Mouse (Mus musculus): ENCODE measurements around the gene Gm20425. TPM values are rescaled to one million over a fixed set of nuclear protein-coding genes. Genes with fewer than 3 reads are reported as not detected.
"Not testable (repeated sequence)": the region's sequence is repeated elsewhere in the genome, so short reads cannot be mapped to it uniquely, and the experiment has no call there.

The Gm20425 gene
- total RNA-seq, 1 experiment from 2014 or later: not detected

DNA sequence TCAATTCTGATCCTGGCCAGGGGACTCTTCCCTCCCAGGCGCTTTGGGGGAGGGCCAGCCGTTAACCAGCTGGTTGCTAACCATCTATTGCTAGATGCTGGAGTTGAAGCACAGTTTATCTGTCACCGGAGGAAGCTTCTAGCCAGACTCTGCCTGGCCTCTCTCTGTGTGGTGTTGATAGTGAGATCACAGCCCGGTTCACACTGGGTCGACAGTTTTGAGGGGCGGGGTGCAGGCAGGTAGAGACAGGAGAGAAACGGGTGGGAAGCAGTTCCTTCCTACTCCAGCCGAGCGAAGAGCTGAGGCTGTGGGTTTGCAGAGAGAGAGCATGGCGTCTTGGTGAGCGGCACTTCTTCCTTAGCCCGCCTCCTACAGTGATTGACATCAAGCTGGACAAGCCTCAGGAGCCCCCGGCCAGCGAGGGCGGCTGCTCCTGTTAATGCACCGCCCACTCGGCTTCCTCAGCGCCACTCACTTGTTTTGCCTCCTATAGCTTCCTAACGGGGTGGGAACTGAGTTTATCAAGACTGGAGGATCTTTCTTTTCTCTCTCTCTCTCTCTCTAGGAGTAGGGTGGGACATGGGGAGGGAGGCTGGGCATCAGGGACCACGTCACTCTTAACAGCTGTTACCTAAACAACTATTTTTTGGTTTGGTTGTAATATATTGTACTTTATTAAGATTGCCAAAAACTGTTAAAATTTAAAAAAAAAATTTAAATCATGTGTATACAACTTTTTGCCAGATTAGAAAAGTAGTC, 49.1 kb downstream of the Gm20425 start:
- peak; percentile 96 to 99 for ATAC-seq (replicated peaks in 1 of 2; ENCODE audit: insufficient read depth in 1 of 2, low FRiP score in 2 of 2, low TSS enrichment in 1 of 2, low read depth in 1 of 2, poor library complexity in 2 of 2, severe bottlenecking in 2 of 2)

DNA sequence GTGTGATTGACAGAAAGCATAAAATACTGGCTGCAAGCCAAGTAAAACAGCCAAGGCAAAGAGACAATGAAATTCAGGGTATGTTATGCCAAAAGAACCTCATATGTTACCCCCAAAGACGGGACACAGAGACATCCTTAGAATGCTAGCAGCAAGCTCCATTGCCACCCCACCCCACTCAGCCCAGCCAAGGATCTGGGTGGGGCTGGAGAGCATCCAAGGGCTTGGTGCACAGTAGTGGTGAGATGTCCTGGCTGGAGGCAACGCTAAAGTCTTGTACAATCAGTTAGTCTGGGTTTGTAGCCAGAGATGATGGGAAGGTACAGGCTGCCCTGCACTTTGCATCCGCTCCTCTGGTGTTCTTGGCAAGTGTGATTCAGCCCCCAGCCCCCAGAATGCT, 49.8 kb downstream of the Gm20425 start:
- ATAC-seq (replicated peaks in 1 of 2; ENCODE audit: insufficient read depth in 1 of 2, low FRiP score in 2 of 2, low TSS enrichment in 1 of 2, low read depth in 1 of 2, poor library complexity in 2 of 2, severe bottlenecking in 2 of 2): peak in 1 of 2 experiments; percentile 4; a peak in 1 of 4 replicates

DNA sequence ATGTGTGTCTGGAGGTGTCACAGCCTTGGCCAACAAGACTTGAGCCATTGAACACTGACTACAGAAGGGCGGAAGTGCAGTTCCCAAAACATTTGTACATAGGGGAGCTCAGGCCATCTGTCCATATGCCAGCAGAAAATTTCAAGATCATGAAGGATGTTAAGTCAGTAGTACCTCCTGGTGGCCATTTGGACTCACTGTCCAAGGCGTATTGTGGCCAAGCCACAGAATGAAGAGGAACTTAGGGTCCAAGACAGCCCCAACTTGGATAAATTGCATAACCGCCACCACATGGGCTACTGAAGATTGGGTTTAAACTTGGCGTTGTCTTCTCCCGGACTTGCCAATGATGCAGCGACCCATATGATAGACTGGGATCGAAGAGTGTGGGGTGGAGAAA, 54.4 kb downstream of the Gm20425 start:
- ATAC-seq (replicated peaks in 1 of 2; ENCODE audit: insufficient read depth in 1 of 2, low FRiP score in 2 of 2, low TSS enrichment in 1 of 2, low read depth in 1 of 2, poor library complexity in 2 of 2, severe bottlenecking in 2 of 2): no peak

DNA sequence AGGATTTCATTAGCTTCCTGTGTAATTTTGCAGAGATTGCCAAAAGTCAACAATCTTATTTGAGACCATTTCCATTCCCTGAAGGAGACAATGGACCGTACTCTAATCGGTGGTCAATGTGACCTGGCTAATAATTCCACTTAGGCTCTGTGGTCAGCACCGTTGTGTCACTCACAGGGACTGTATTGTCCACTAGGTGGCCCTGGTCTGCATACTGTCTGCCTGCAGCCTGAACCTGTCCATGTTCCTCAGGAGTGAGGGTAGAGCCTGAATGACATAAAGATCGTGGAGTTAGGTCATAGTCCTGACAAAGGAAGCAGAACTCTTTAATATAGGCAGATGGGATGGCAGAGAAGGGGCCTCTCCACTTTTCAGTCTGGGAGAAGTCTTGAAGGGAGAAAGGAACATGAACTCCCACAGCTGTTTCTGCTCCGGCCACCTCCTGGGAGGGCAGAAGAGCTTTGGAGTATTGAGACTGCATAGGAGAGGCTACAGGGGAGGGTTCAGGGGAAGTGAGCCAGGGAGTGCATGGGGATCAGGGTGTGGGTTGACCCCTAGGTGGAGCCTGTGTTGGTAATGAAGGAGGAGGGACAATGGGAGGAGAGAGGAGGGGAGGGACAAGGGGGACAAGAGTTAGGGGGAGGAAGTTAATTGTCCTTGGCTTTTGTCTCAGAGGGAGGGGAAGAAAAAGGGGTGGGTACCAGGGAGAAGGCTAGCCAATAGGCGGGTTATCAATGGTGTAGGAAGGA, 55.2 kb downstream of the Gm20425 start:
- ATAC-seq (replicated peaks in 1 of 2; ENCODE audit: insufficient read depth in 1 of 2, low FRiP score in 2 of 2, low TSS enrichment in 1 of 2, low read depth in 1 of 2, poor library complexity in 2 of 2, severe bottlenecking in 2 of 2): peak; percentile 29 to 53; a peak in 2 of 4 replicates

DNA sequence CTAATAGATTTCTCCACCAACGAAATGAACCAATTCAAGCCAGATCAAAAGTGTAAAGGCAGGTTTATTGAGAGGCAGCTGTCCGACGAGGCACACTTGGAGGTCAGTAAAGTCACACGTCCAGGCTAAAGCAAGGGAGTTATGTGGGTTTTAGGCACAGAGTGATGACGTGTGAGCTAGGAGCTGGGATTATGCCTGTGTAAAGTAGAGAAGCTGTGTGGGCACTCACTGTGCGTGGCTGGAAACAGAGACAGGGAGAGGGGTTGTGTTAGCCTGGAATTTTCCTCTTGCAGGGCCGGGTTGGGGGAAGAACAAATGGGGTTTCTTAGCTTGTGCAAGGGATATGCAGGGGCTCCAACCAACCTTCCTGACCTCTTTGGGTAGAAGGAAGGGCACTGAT, 61.3 kb downstream of the Gm20425 start:
- no peak for ATAC-seq (replicated peaks in 1 of 2; ENCODE audit: insufficient read depth in 1 of 2, low FRiP score in 2 of 2, low TSS enrichment in 1 of 2, low read depth in 1 of 2, poor library complexity in 2 of 2, severe bottlenecking in 2 of 2)

DNA sequence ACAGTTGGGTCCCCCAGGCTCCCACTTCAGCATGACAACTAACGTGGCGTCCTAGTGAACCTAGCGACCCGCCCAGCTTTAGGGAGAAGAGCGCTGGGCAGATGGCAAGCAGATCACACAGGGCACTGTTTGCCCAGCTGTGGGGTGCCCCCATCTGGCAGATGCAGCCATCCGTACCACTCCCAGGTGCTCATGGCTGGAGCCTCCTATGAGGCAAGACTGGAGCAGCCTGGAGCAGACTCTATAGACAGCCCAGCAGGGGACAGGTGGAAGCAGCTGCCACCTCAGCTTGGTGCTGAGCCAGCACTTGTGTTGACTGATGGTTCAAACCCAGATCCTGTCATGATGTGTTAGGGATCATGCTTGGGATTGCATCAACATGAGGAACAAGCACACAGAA, 62.1 kb downstream of the Gm20425 start:
- no peak for ATAC-seq (replicated peaks in 1 of 2; ENCODE audit: insufficient read depth in 1 of 2, low FRiP score in 2 of 2, low TSS enrichment in 1 of 2, low read depth in 1 of 2, poor library complexity in 2 of 2, severe bottlenecking in 2 of 2)

DNA sequence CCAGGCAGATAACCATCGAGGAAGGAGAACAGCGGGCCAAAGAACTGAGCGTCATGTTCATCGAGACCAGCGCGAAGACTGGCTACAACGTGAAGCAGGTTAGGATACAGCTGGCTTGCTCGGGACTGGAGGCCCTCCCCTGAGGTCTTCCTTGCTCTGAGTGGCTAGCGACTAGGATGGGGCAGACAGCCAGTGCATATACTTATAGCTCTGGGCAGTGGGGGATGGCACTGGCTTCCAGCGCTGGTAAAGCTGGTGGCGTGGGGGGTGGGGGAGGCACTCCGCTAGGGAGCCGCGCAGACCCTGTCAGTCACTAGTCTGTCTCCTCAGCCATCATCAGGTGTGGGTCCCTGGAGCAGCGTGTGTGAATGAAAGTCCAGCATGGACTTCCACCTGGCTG, 66.3 kb downstream of the Gm20425 start:
- ATAC-seq (replicated peaks in 1 of 2; ENCODE audit: insufficient read depth in 1 of 2, low FRiP score in 2 of 2, low TSS enrichment in 1 of 2, low read depth in 1 of 2, poor library complexity in 2 of 2, severe bottlenecking in 2 of 2): no peak

DNA sequence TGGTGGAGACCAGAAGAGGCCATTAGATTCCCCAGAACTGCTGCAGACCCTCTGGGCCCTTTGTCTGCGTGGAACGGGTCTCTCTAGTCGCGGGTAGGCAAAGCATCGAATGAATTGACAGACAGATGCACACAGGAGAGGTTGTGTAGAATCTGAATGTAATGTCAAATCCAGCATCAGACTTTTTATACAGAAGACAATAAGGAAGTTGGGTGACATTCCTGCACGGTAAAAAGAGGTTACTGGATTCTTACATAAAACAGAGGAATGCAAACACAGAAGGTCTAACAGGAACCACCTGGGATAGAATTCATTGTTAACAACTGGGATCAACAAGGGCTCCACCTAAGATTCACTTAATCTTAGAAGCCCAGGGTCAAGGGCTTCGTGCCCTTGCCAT, 74.9 kb downstream of the Gm20425 start:
- not testable (repeated sequence) for ATAC-seq (replicated peaks in 1 of 2; ENCODE audit: insufficient read depth in 1 of 2, low FRiP score in 2 of 2, low TSS enrichment in 1 of 2, low read depth in 1 of 2, poor library complexity in 2 of 2, severe bottlenecking in 2 of 2)

DNA sequence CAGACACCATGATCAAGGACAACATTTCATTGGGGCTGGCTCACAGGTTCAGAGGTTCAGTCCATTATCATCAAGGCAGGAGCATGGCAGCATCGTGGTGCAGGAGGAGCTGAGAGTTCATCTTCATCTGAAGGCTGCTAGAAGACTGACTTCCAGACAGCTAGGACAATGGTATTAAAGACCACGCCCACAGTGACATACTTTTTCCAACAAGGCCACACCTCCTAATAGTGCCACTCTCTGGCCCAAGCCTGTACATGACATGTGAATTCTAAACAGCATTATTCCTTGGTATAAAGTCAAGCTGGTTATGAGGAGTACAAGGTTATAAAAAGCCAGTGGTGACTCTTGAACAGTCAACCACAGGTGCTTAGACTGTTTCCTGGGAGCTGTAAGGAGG, 75.5 kb downstream of the Gm20425 start:
- ATAC-seq (replicated peaks in 1 of 2; ENCODE audit: insufficient read depth in 1 of 2, low FRiP score in 2 of 2, low TSS enrichment in 1 of 2, low read depth in 1 of 2, poor library complexity in 2 of 2, severe bottlenecking in 2 of 2): no peak

DNA sequence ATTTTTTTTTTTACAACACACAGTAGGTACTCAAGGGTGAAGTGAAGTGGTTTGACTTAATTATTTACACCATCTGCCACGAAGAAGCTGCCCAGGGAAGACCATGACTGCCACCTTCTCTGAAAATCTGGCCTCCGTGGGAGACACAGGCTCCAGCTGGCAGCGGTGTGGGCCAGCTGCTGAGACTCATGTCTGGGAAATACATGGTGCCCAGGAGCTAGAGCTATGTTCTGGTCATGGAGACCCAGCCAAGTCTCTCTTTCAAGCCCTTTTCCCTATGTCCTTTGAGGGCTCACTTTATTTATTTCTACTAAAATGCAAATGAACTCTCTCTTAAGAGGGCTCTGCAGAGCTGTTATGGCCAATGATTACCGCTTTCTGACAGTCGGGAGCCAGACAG, 76.8 kb downstream of the Gm20425 start:
- ATAC-seq (replicated peaks in 1 of 2; ENCODE audit: insufficient read depth in 1 of 2, low FRiP score in 2 of 2, low TSS enrichment in 1 of 2, low read depth in 1 of 2, poor library complexity in 2 of 2, severe bottlenecking in 2 of 2): no peak

DNA sequence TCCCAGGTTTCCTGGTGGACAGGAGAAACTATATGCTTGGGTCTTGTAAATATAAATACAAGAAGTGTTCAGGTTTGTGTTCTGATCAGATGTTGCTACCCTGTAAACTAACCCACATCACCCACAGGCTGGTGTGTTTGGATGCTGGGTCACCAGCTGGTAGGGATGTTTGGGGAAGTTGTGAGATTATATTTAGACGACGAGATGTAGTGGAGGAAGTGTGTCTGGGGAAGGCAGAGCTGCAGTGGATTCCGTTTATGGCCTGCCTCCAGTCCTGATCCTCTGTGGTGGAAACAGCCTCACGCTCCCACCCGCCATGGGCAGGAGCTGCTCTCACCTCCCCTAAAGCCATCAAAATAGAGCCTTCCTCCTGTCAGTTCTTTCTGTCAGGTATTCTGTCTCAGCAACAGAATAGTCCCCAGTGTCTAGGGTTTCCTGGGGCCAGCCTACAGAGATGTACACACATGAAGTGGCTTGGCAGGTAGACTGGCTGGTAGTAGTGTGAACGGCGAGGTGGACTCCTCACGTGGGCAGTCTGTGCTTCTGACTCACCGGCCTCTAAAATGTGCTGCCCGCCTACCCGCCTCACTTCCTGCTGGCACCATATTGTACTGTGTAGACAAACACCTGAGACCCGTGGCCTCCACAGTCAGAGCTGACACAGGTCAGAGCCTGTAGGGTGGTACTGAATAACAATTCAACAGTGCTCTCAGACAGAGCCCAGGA, 80.9 kb downstream of the Gm20425 start:
- ATAC-seq (replicated peaks in 1 of 2; ENCODE audit: insufficient read depth in 1 of 2, low FRiP score in 2 of 2, low TSS enrichment in 1 of 2, low read depth in 1 of 2, poor library complexity in 2 of 2, severe bottlenecking in 2 of 2): peak; percentile 89 to 95

DNA sequence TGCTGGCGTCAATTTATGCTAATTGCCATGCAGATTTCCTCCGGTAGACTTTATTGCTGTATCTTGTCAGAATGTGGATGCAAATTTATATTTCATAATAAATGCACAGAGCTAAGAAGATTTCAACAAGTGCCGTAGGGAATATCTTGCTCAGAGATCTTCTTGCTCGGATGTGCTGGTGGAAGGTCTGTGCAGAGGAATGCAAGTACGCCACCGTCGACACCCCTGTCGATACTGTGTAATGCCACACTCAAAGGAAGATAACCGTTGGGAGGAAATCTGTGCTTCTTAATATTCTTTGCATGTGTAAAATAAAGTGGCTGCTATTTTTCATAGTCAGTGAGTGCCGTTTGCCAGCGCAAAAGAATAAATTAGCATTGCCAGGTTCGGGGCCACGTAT, 83.0 kb downstream of the Gm20425 start:
- no peak for ATAC-seq (replicated peaks in 1 of 2; ENCODE audit: insufficient read depth in 1 of 2, low FRiP score in 2 of 2, low TSS enrichment in 1 of 2, low read depth in 1 of 2, poor library complexity in 2 of 2, severe bottlenecking in 2 of 2)

DNA sequence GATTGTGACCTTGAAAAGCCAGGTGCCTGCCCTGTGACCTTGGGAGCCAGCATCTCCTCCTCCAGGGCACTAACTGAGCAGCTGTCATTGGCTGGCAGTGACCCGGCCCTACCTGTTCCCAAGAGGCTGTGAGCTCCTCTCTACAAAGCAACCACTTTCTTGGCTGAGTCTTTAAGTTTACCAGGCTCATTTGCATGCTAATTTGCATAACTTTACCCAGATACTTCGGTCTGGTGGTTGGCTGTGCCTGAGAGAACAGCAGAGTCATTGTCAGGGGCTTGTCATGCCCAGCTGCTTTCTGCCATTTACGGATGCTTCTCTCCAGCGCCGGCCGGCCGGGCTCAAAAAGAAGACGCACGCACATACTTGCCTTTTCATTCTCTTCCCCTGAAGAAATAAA, 83.4 kb downstream of the Gm20425 start:
- peak; percentile 63 to 73 for ATAC-seq (replicated peaks in 1 of 2; ENCODE audit: insufficient read depth in 1 of 2, low FRiP score in 2 of 2, low TSS enrichment in 1 of 2, low read depth in 1 of 2, poor library complexity in 2 of 2, severe bottlenecking in 2 of 2)

DNA sequence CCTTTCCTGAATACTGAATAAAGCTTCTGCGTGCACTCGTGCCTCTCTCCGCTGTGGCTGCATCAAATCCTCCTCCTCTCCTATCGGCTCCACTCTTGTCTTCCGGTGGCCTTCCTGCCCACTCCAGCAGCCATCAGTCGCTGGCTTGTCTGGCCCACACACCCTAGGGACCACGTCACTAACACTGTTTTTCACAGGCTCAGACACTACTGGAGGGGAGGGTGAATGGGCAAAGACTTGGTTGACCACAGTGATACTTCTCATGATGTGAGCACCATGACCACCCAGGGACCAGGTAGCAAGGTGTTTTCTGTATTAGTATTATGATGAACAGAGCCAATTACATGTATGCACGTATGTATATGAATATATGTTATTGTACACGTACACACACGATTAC, 83.8 kb downstream of the Gm20425 start:
- ATAC-seq (replicated peaks in 1 of 2; ENCODE audit: insufficient read depth in 1 of 2, low FRiP score in 2 of 2, low TSS enrichment in 1 of 2, low read depth in 1 of 2, poor library complexity in 2 of 2, severe bottlenecking in 2 of 2): no peak

DNA sequence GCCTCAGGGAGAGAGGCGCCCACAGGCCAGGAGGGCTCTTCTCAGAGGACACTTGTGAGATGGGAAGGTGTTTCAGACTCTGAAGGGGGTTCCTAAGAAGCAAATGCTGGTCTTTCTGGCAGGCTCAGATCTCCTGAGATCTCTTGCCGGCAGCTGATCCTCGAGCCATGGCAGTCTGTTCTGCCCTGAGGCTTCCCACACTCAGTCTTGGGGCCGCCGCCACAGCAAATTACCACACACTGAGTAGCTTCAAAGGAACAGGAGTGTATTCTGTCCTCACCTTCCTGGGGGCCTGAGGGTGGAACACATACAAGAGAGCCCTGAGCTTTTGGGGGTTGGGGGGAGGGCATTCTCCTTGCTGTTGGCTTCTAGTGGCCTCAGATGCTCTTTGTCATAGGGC, 84.8 kb downstream of the Gm20425 start:
- no peak for ATAC-seq (replicated peaks in 1 of 2; ENCODE audit: insufficient read depth in 1 of 2, low FRiP score in 2 of 2, low TSS enrichment in 1 of 2, low read depth in 1 of 2, poor library complexity in 2 of 2, severe bottlenecking in 2 of 2)

DNA sequence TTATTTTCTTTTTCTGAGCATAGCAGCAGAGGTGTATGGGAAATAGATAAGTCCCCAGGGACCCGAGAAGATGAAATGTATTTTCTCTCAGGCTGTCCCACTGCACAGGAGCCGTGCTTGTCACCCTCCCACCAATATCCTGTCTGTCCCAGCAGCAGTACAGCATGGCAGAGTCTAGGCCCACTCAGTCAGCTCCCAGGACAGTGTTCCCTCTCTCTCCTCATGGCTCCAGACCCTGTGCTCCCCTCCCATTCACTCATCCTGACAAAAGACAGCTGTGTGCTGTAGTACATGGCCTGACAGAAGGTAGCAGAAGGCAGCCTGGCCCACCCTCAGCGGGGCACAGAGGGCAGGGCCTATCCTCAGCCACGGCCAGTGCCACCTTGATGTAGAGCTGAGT, 86.2 kb downstream of the Gm20425 start:
- no peak for ATAC-seq (replicated peaks in 1 of 2; ENCODE audit: insufficient read depth in 1 of 2, low FRiP score in 2 of 2, low TSS enrichment in 1 of 2, low read depth in 1 of 2, poor library complexity in 2 of 2, severe bottlenecking in 2 of 2)

DNA sequence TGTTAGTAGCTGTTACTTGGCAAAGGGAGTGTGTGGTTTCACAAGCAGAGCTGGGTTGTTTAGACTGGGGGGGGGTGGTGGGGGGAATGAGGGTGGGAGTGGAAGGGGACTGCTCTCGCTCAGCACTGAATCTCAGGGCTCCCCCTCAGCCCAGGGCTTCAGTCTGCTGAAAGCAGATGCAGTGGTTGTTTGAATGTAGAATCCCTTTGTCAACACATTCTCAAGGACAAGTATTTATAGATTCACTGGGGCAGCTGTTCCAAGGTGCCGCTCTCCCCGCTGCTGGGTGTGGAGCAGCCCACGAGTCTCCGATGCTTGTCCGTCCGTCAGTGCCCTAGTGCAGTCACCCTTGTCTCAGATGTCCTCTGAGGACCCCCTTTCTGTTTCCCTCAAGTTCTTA, 88.8 kb downstream of the Gm20425 start:
- no peak for ATAC-seq (replicated peaks in 1 of 2; ENCODE audit: insufficient read depth in 1 of 2, low FRiP score in 2 of 2, low TSS enrichment in 1 of 2, low read depth in 1 of 2, poor library complexity in 2 of 2, severe bottlenecking in 2 of 2)

DNA sequence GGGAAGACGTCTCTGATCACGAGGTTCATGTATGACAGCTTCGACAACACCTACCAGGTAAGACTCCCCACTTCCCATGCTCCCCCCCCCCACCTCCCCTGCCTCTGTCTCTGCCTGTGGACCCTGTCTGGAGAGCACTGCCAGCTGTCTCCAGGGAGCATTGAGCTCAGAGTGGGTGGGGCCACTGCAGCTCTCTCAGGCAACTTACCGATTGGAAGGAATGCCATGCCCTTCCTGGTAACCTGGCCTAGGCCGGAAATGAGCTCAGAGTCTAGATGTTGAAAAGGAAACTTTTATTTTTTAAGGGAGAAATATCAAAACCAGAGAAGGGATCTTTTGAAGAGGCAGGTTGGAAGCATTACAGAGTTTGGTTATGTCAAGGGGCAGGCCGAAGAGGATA, 89.7 kb downstream of the Gm20425 start:
- ATAC-seq (replicated peaks in 1 of 2; ENCODE audit: insufficient read depth in 1 of 2, low FRiP score in 2 of 2, low TSS enrichment in 1 of 2, low read depth in 1 of 2, poor library complexity in 2 of 2, severe bottlenecking in 2 of 2): no peak
